Mouse (Mus musculus) kidney, embryonic 14.5 days (tissue): ENCODE results near the gene Msi2. TPM values are rescaled to one million over a fixed set of nuclear protein-coding genes. Genes with fewer than 3 reads are reported as not detected.

Experiments used
- ATAC-seq: fragments of 200-750 bp; cut with Nextera tagmentation; 2 replicates; pipeline ENCODE4 v1.8.0; 2017; ENCODE audit warnings: moderate number of reproducible peaks, mild to moderate bottlenecking, moderate TSS enrichment, moderate library complexity; ENCODE audit not compliant: low FRiP score, low TSS enrichment
- H3K27ac ChIP-seq: fragments of 300-500 bp; sonication (generic); 2 replicates; pipeline ENCODE4 v1.5.1; 2014; ENCODE audit warnings: low read depth, mild to moderate bottlenecking, low read length, moderate library complexity, mixed read lengths
- H3K27me3 ChIP-seq: fragments of 300-500 bp; sonication (generic); 2 replicates; pipeline ENCODE4 v1.6.1; 2014; ENCODE audit warnings: mild to moderate bottlenecking, low read length; ENCODE audit not compliant: control insufficient read depth, insufficient read depth
- H3K36me3 ChIP-seq: fragments of 300-500 bp; sonication (generic); 2 replicates; pipeline ENCODE4 v1.6.1; 2014; ENCODE audit warnings: low read length, mixed read lengths; ENCODE audit not compliant: control insufficient read depth, insufficient read depth
- H3K4me1 ChIP-seq: fragments of 300-500 bp; sonication (generic); 2 replicates; pipeline ENCODE4 v1.6.1; 2014; ENCODE audit warnings: low read length, mixed read lengths; ENCODE audit not compliant: control insufficient read depth, insufficient read depth
- H3K4me2 ChIP-seq: fragments of 300-500 bp; sonication (generic); replicated peaks from 2 replicates; pipeline ENCODE4 v1.6.1; 2014; ENCODE audit warnings: low read depth, mild to moderate bottlenecking, low read length
- H3K4me3 ChIP-seq: fragments of 300-500 bp; sonication (generic); 2 replicates; pipeline ENCODE4 v1.5.1; 2014; ENCODE audit warnings: mild to moderate bottlenecking, low read length
- H3K9ac ChIP-seq: fragments of 300-500 bp; sonication (generic); 2 replicates; pipeline ENCODE4 v1.6.1; 2014; ENCODE audit warnings: low read depth, mild to moderate bottlenecking, low read length, moderate library complexity
- H3K9me3 ChIP-seq: fragments of 300-500 bp; sonication (generic); 2 replicates; pipeline ENCODE4 v1.6.1; 2016; ENCODE audit warnings: low read length; ENCODE audit not compliant: control insufficient read depth
- WGBS: fragments of 180-500 bp; shearing (Covaris S2); extraction: QIAGEN DNeasy Blood & Tissue Kit; methylation state at CpG from one replicate; pipeline ENCODE4 v1.1.7; 2014; 5-methylcytosine and 5-hydroxymethylcytosine counted together
- polyA plus RNA-seq: library from polyadenylated mRNA; unstranded; fragments of >200 nt; fragmentation: Nextera tagmentation; extraction: Ambion mirVana; gene quantifications from 2 replicates; pipeline ENCODE4 v1.2.1, GENCODE M21; 2014

Msi2 gene
- polyA plus RNA-seq, 1 experiment from 2014 or later: 30.8 TPM

GRCm38 (mm10) chr11:88307616-88308543 is 410.4 kb downstream of the Msi2 start:
- Histone ChIP-seq H3K9me3 (no peaks in the 10 kb centered on the region), H3K27me3 (0 out of 2 replicates have a peak, but pooled peaks cover 3% of the 10 kb centered on the region), H3K36me3 (no peaks in the 10 kb centered on the region), H3K9ac (no peak overlapping the region), H3K4me2 (no peak overlapping the region), H3K27ac (no peak overlapping the region), H3K4me3 (no peak overlapping the region), H3K4me1 (peaks cover 15% of the 10 kb centered on the region; the same call in 1 of the 2 replicates)
- 79% methylated on average over 14 of the region's 14 CpGs for WGBS
- ATAC-seq: 0 out of 2 replicates have a peak, but pooled peaks have one; percentile 14

GRCm38 (mm10) chr11:88305759-88306158 is 412.6 kb downstream of the Msi2 start:
- 87% methylated on average over 6 of the region's 6 CpGs for WGBS
- H3K27ac ChIP-seq: no peak overlapping the region
- ATAC-seq: no peak
- no peak overlapping the region for H3K9ac ChIP-seq
- H3K4me3 ChIP-seq: no peak overlapping the region
- peaks cover 15% of the 10 kb centered on the region; the same call in 1 of the 2 replicates for H3K4me1 ChIP-seq
- no peaks in the 10 kb centered on the region for H3K27me3 ChIP-seq
- H3K36me3 ChIP-seq: no peaks in the 10 kb centered on the region
- H3K9me3 ChIP-seq: no peaks in the 10 kb centered on the region
- H3K4me2 ChIP-seq: no peak overlapping the region

- 44% methylated on average over 6 of the region's 6 CpGs for WGBS
- Histone ChIP-seq H3K36me3 (no peaks in the 10 kb centered on the region), H3K27me3 (no peaks in the 10 kb centered on the region), H3K9me3 (no peaks in the 10 kb centered on the region), H3K4me3 (no peak overlapping the region), H3K9ac (no peak overlapping the region), H3K4me1 (peaks cover 6% of the 10 kb centered on the region), H3K27ac (no peak overlapping the region), H3K4me2 (no peak overlapping the region)
- no peak for ATAC-seq
Observed at GRCm38 (mm10) chr11:88301619-88302018, 416.7 kb downstream of the Msi2 start.

- no peak overlapping the region for H3K4me2 ChIP-seq
- WGBS: 77% methylated on average over 4 of the region's 4 CpGs
- H3K36me3 ChIP-seq: no peaks in the 10 kb centered on the region
- H3K27me3 ChIP-seq: no peaks in the 10 kb centered on the region; the same call in 1 of the 2 replicates
- H3K4me3 ChIP-seq: no peak overlapping the region
- peaks cover 21% of the 10 kb centered on the region for H3K4me1 ChIP-seq
- no peaks in the 10 kb centered on the region for H3K9me3 ChIP-seq
- no peak for ATAC-seq
- H3K9ac ChIP-seq: no peak overlapping the region
- no peak overlapping the region for H3K27ac ChIP-seq
Observed at GRCm38 (mm10) chr11:88299345-88299744, 419.0 kb downstream of the Msi2 start.

GRCm38 (mm10) chr11:88297526-88297925 is 420.8 kb downstream of the Msi2 start:
- Histone ChIP-seq H3K9ac (no peak overlapping the region), H3K27ac (no peak overlapping the region), H3K4me3 (no peak overlapping the region), H3K4me2 (no peak overlapping the region), H3K27me3 (no peaks in the 10 kb centered on the region; the same call in 1 of the 2 replicates), H3K4me1 (peaks cover 34% of the 10 kb centered on the region), H3K36me3 (no peaks in the 10 kb centered on the region), H3K9me3 (no peaks in the 10 kb centered on the region)
- ATAC-seq: peak; percentile 76
- WGBS: 23% methylated on average over 4 of the region's 4 CpGs

GRCm38 (mm10) chr11:88295298-88295697 is 423.0 kb downstream of the Msi2 start:
- no peaks in the 10 kb centered on the region for H3K9me3 ChIP-seq
- H3K27ac ChIP-seq: peak overlapping the region; percentile 59; the same call in 1 of the 2 replicates
- H3K9ac ChIP-seq: peak overlapping the region; percentile 18; the same call in 1 of the 2 replicates
- H3K36me3 ChIP-seq: no peaks in the 10 kb centered on the region
- ATAC-seq: 0 out of 2 replicates have a peak, but pooled peaks have one; percentile 24
- no peak overlapping the region for H3K4me3 ChIP-seq
- H3K4me1 ChIP-seq: peaks cover 34% of the 10 kb centered on the region
- no peaks in the 10 kb centered on the region; the same call in 1 of the 2 replicates for H3K27me3 ChIP-seq
- WGBS: 27% methylated on average over 5 of the region's 5 CpGs
- H3K4me2 ChIP-seq: peak overlapping the region; percentile 55

GRCm38 (mm10) chr11:88294394-88294710 is 424.0 kb downstream of the Msi2 start:
- 16% methylated on average over 17 of the region's 17 CpGs for WGBS
- peak overlapping the region; percentile 58 for H3K9ac ChIP-seq
- no peaks in the 10 kb centered on the region; the same call in 1 of the 2 replicates for H3K27me3 ChIP-seq

GRCm38 (mm10) chr11:88293631-88294393 is 424.5 kb downstream of the Msi2 start, which contains the start of gene Ccdc182:
TSS of gene Ccdc182 (plus strand) at chr11:88294058.
- Histone ChIP-seq H3K4me2 (peak within 1 kb of the TSS; percentile 55), H3K4me1 (peaks cover 37% of the 10 kb centered on the region), H3K9ac (peak within 1 kb of the TSS; percentile 58), H3K36me3 (no peaks in the 10 kb centered on the region), H3K27ac (peak within 1 kb of the TSS; percentile 59; the same call in 1 of the 2 replicates), H3K9me3 (no peaks in the 10 kb centered on the region), H3K4me3 (peak within 1 kb of the TSS; percentile 34), H3K27me3 (no peaks in the 10 kb centered on the region; the same call in 1 of the 2 replicates)
- 26% methylated on average over 20 of the region's 20 CpGs for WGBS
- peak; percentile 30; the same call in 1 of the 2 replicates for ATAC-seq

More at GRCm38 (mm10) chr11:88294394-88294710, 424.0 kb downstream of the Msi2 start:
- ATAC-seq: no peak
- H3K27ac ChIP-seq: peak overlapping the region; percentile 51; the same call in 1 of the 2 replicates
- no peaks in the 10 kb centered on the region for H3K9me3 ChIP-seq
- peak overlapping the region; percentile 55 for H3K4me2 ChIP-seq
- peak overlapping the region; percentile 34 for H3K4me3 ChIP-seq
- peaks cover 34% of the 10 kb centered on the region for H3K4me1 ChIP-seq
- no peaks in the 10 kb centered on the region for H3K36me3 ChIP-seq
